Mouse (Mus musculus): ENCODE results near the gene Tesc. TPM values are rescaled to one million over a fixed set of nuclear protein-coding genes. Genes with fewer than 3 reads are reported as not detected.

Gene Tesc
- polyA plus RNA-seq, 2 experiments: 2.2 to 8.6 TPM

DNA sequence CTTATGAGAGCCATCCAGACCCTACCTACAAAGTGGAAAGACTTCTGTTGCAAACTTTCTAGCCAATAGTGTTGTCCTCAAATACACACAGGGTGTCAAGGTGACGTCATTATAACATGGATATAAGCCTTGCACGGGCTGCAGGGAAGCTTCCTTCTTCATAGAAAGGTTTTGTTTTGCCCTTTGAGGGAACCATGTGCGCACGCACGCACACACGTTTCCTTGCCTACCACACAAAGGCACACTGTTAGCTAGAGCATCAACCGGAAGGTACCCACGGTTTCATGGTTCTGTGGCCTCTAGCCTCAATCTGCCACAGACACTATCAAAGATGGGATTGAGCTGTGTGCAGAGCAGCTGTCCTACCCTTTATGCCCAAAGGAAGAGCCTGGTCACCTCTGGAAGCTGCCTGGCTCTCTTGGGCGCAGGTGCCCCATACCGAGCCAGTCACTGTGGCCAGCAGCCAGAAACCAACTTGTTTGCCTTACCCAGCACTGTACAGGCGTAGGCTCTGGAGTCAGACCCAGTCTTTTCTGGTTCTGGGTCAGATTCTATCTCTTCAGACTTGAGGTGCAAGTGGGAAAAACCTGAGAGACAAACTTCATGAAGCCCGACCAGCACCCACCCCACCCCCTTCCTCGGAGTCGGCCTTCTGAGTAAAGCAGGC lies 19.7 kb downstream of the Tesc start:
- Histone ChIP-seq H3K27me3 (ENCODE audit: control insufficient read depth, insufficient read depth, low read length) (no peaks in the 10 kb centered on the region), H3K27ac (replicated peaks; ENCODE audit: low read depth, low read length) (no peak overlapping the region), H3K9ac (ENCODE audit: low read depth, low read length, severe bottlenecking) (no peak overlapping the region), H3K36me3 (ENCODE audit: control insufficient read depth, insufficient read depth, low read length) (no peaks in the 10 kb centered on the region), H3K9me3 (ENCODE audit: control insufficient read depth, low read length) (no peaks in the 10 kb centered on the region), H3K4me3 (replicated peaks; ENCODE audit: low read length) (no peak overlapping the region), H3K4me1 (ENCODE audit: control insufficient read depth, insufficient read depth, low read length) (no peaks in the 10 kb centered on the region), H3K4me2 (replicated peaks; ENCODE audit: low read depth, low read length, severe bottlenecking) (no peak overlapping the region)
- DNase-seq (ENCODE audit: low spot score) (no peak), ATAC-seq (ENCODE audit: low FRiP score, low read depth) (no peak)
- TF ChIP-seq POLR2A (IDR thresholded peaks at IDR 0.05; ENCODE audit: borderline replicate concordance, extremely low read depth, insufficient read depth, insufficient read length): no peak
- WGBS: 83% methylated on average over 14 of the region's 14 CpGs

DNA sequence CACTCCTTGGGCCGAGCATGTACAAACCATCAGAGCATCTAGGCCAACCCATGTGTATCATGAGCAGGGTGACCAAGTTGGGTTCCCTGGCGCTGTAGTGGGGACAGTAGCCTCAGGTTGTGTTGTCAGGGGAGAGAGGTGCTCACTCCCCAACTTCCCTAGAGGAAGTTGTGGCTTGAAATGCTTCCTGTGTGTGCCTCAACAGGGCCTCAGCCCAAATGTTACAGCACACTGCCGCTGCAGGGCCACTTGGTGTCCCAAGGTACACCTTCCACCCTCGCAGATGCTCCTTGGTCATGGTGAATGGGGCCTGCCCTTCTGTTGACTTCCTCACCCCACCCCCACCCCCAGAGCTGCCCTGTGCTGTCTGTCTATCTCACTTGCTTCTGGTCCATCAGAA lies 20.9 kb downstream of the Tesc start:
- no peak for TF ChIP-seq POLR2A (IDR thresholded peaks at IDR 0.05; ENCODE audit: borderline replicate concordance, extremely low read depth, insufficient read depth, insufficient read length)
- no peak overlapping the region for H3K27ac ChIP-seq (replicated peaks; ENCODE audit: low read depth, low read length)
- no peak overlapping the region for H3K4me3 ChIP-seq (replicated peaks; ENCODE audit: low read length)
- H3K4me2 ChIP-seq (replicated peaks; ENCODE audit: low read depth, low read length, severe bottlenecking): no peak overlapping the region
- no peaks in the 10 kb centered on the region for H3K4me1 ChIP-seq (ENCODE audit: control insufficient read depth, insufficient read depth, low read length)
- no peak overlapping the region for H3K9ac ChIP-seq (ENCODE audit: low read depth, low read length, severe bottlenecking)
- no peak for DNase-seq (ENCODE audit: low spot score)
- WGBS: 80% methylated on average over 4 of the region's 4 CpGs
- H3K27me3 ChIP-seq (ENCODE audit: control insufficient read depth, insufficient read depth, low read length): no peaks in the 10 kb centered on the region
- ATAC-seq (ENCODE audit: low FRiP score, low read depth): no peak
- no peaks in the 10 kb centered on the region for H3K9me3 ChIP-seq (ENCODE audit: control insufficient read depth, low read length)
- H3K36me3 ChIP-seq (ENCODE audit: control insufficient read depth, insufficient read depth, low read length): no peaks in the 10 kb centered on the region

DNA sequence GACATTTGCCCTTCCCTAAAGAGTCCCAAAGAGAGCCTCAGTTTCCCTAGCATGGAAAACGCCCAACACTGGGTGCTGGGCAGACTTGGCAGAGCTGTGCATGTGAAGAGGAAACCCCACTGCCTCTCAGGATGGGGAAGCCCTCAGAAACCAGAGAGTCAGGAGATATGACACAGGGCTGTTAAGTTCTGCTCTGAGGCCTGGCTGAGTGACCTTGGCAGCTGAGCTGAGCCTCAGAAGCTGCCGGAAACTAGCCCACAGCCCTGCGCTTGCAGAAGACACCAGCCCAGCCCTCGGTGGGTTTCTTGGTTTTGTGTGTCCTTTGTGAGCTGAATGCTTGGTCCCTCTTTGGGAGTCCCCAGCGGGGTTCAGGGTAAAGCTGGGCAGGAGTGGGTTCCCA lies 21.4 kb downstream of the Tesc start:
- Histone ChIP-seq H3K9me3 (ENCODE audit: control insufficient read depth, low read length) (no peaks in the 10 kb centered on the region), H3K27ac (replicated peaks; ENCODE audit: low read depth, low read length) (no peak overlapping the region), H3K4me2 (replicated peaks; ENCODE audit: low read depth, low read length, severe bottlenecking) (no peak overlapping the region), H3K36me3 (ENCODE audit: control insufficient read depth, insufficient read depth, low read length) (no peaks in the 10 kb centered on the region), H3K9ac (ENCODE audit: low read depth, low read length, severe bottlenecking) (no peak overlapping the region), H3K27me3 (ENCODE audit: control insufficient read depth, insufficient read depth, low read length) (no peaks in the 10 kb centered on the region), H3K4me3 (replicated peaks; ENCODE audit: low read length) (no peak overlapping the region), H3K4me1 (ENCODE audit: control insufficient read depth, insufficient read depth, low read length) (no peaks in the 10 kb centered on the region)
- no peak for TF ChIP-seq POLR2A (IDR thresholded peaks at IDR 0.05; ENCODE audit: borderline replicate concordance, extremely low read depth, insufficient read depth, insufficient read length)
- ATAC-seq (ENCODE audit: low FRiP score, low read depth) (no peak), DNase-seq (ENCODE audit: low spot score) (no peak)
- 83% methylated on average over 5 of the region's 5 CpGs for WGBS

DNA sequence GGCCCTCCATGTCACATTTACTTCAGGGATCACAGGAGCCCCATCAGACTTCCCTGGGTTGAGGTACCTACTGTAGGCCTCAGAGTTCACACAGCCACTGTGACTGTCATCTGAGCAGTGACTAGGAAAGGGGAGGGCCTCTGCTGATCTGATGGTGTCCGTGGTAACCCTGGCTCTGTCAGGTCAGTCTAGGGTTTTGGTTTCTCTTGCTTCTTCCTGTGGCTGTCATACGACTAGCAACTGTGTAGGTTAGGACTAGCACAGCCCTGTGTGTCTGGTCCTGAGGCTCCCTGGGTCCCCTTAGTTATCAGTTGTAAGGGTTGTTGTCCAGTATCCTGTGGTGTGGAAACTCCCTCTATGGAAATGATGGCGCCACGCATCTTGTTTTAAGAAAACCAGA lies 23.2 kb downstream of the Tesc start:
- TF ChIP-seq POLR2A (IDR thresholded peaks at IDR 0.05; ENCODE audit: borderline replicate concordance, extremely low read depth, insufficient read depth, insufficient read length): no peak
- Histone ChIP-seq H3K27ac (replicated peaks; ENCODE audit: low read depth, low read length) (no peak overlapping the region), H3K4me1 (ENCODE audit: control insufficient read depth, insufficient read depth, low read length) (no peaks in the 10 kb centered on the region), H3K9ac (ENCODE audit: low read depth, low read length, severe bottlenecking) (no peak overlapping the region), H3K4me3 (replicated peaks; ENCODE audit: low read length) (no peak overlapping the region), H3K27me3 (ENCODE audit: control insufficient read depth, insufficient read depth, low read length) (no peaks in the 10 kb centered on the region), H3K36me3 (ENCODE audit: control insufficient read depth, insufficient read depth, low read length) (no peaks in the 10 kb centered on the region), H3K9me3 (ENCODE audit: control insufficient read depth, low read length) (no peaks in the 10 kb centered on the region), H3K4me2 (replicated peaks; ENCODE audit: low read depth, low read length, severe bottlenecking) (no peak overlapping the region)
- ATAC-seq (ENCODE audit: low FRiP score, low read depth): no peak
- 78% methylated on average over 4 of the region's 4 CpGs for WGBS
- DNase-seq (ENCODE audit: low spot score): no peak

DNA sequence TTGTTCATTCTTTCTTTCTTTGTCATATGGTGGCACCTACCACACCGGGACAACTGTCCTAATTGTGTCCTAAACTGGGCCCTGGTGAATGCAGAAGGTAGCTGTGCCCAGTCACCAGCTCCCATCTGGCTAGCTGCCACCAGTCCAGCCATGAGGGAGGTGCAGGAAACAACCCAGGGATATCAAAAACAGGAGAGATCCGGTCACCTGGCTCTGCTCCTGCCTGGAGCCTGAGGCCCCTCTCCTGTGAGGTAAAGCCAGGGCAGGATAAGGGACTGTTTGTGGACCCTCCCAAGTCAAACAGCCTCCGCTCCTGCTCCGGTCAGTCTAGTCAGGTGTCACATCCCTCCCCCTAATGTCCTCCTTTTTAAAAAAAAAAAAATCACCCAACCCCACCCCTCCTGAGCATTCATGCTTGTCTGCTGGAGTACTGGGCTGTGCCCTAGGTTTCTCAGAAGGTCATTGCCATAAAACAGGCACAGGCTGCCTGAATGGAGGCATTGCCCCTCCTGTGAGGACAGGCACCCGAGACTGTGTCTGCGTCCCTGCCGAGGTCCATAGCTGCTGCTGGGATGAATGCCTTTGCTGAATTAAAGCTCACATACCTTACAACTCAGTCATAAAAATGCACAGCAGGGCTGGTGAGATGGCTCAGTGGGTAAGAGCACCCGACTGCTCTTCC lies 24.6 kb downstream of the Tesc start:
- H3K4me3 ChIP-seq (replicated peaks; ENCODE audit: low read length): no peak overlapping the region
- H3K27ac ChIP-seq (replicated peaks; ENCODE audit: low read depth, low read length): no peak overlapping the region
- no peaks in the 10 kb centered on the region for H3K27me3 ChIP-seq (ENCODE audit: control insufficient read depth, insufficient read depth, low read length)
- no peak for DNase-seq (ENCODE audit: low spot score)
- no peak for ATAC-seq (ENCODE audit: low FRiP score, low read depth)
- H3K36me3 ChIP-seq (ENCODE audit: control insufficient read depth, insufficient read depth, low read length): no peaks in the 10 kb centered on the region
- no peak overlapping the region for H3K9ac ChIP-seq (ENCODE audit: low read depth, low read length, severe bottlenecking)
- no peak for TF ChIP-seq POLR2A (IDR thresholded peaks at IDR 0.05; ENCODE audit: borderline replicate concordance, extremely low read depth, insufficient read depth, insufficient read length)
- no peaks in the 10 kb centered on the region for H3K9me3 ChIP-seq (ENCODE audit: control insufficient read depth, low read length)
- 54% methylated on average over 8 of the region's 8 CpGs for WGBS
- H3K4me1 ChIP-seq (ENCODE audit: control insufficient read depth, insufficient read depth, low read length): no peaks in the 10 kb centered on the region; the same call in 1 of the 2 replicates
- no peak overlapping the region for H3K4me2 ChIP-seq (replicated peaks; ENCODE audit: low read depth, low read length, severe bottlenecking)

All from limb, embryonic 14.5 days (tissue).